Mouse (Mus musculus) G1E (cell line): Measurements from ENCODE around the gene Upk2.

Experiments
- CTCF ChIP-seq: IDR thresholded peaks from 2 replicates; pipeline ENCODE4 v1.5.1; 2012; ENCODE audit warnings: low read depth, low read length, inconsistent platforms, mixed read lengths
- GATA1 ChIP-seq: IDR thresholded peaks from 2 replicates; pipeline ENCODE4 v1.6.1; 2012; ENCODE audit warnings: borderline replicate concordance, low read length, inconsistent platforms, mixed read lengths
- GATA2 ChIP-seq: IDR thresholded peaks from 2 replicates; pipeline ENCODE4 v1.6.1; 2012; ENCODE audit warnings: low read depth, low read length, inconsistent platforms, borderline replicate concordance
- TAL1 ChIP-seq: conservative IDR thresholded peaks from 2 replicates; pipeline ENCODE4 v1.6.1; 2012; ENCODE audit warnings: low read depth, low read length, inconsistent platforms, mixed read lengths

GRCm38 (mm10) chr9:44412781-44413180, 42.0 kb downstream of the Upk2 start:
- TF ChIP-seq GATA2, result no peak
- no peak for TF ChIP-seq CTCF
- TF ChIP-seq TAL1, result no peak
- no peak for TF ChIP-seq GATA1
